Mouse (Mus musculus) kidney, adult 18-20 months (tissue): ENCODE results near the gene Ltbp2.

Source experiments
- DNase-seq: peaks from one replicate; pipeline ENCODE4 v3.0.0; 2021

The Ltbp2 gene

GRCm38 (mm10) chr12:84835626-84836025 lies 40.7 kb downstream of the Ltbp2 start:
- DNase-seq, result no peak

GRCm38 (mm10) chr12:84834773-84835172 lies 41.6 kb downstream of the Ltbp2 start:
- no peak for DNase-seq

GRCm38 (mm10) chr12:84831648-84832047 lies 44.7 kb downstream of the Ltbp2 start:
- no peak for DNase-seq

- DNase-seq, result no peak
These were observed 45.2 kb downstream of the Ltbp2 start for GRCm38 (mm10) chr12:84831141-84831540.

GRCm38 (mm10) chr12:84830438-84830837 lies 45.9 kb downstream of the Ltbp2 start:
- no peak for DNase-seq

GRCm38 (mm10) chr12:84829913-84830312 lies 46.4 kb downstream of the Ltbp2 start:
- DNase-seq, result no peak

- DNase-seq, result no peak
These were observed 47.1 kb downstream of the Ltbp2 start for GRCm38 (mm10) chr12:84829109-84829724.

- no peak for DNase-seq
These were observed 48.9 kb downstream of the Ltbp2 start for GRCm38 (mm10) chr12:84827384-84827933.

GRCm38 (mm10) chr12:84824203-84824602 lies 52.1 kb downstream of the Ltbp2 start:
- no peak for DNase-seq

GRCm38 (mm10) chr12:84823601-84824000 lies 52.7 kb downstream of the Ltbp2 start:
- DNase-seq, result no peak

GRCm38 (mm10) chr12:84819236-84820168 lies 56.8 kb downstream of the Ltbp2 start:
- no peak for DNase-seq

- no peak for DNase-seq
These were observed 57.8 kb downstream of the Ltbp2 start for GRCm38 (mm10) chr12:84818496-84818895.

- no peak for DNase-seq
These were observed 61.5 kb downstream of the Ltbp2 start for GRCm38 (mm10) chr12:84814663-84815325.

GRCm38 (mm10) chr12:84813773-84814172 lies 62.6 kb downstream of the Ltbp2 start:
- DNase-seq, result no peak

GRCm38 (mm10) chr12:84812004-84812403 lies 64.3 kb downstream of the Ltbp2 start:
- no peak for DNase-seq

GRCm38 (mm10) chr12:84811510-84811909 lies 64.8 kb downstream of the Ltbp2 start:
- no peak for DNase-seq

- DNase-seq, result no peak
These were observed 65.5 kb downstream of the Ltbp2 start for GRCm38 (mm10) chr12:84810810-84811209.

- DNase-seq, result no peak
These were observed 67.3 kb downstream of the Ltbp2 start for GRCm38 (mm10) chr12:84809033-84809432.

GRCm38 (mm10) chr12:84807351-84807750 lies 69.0 kb downstream of the Ltbp2 start:
- DNase-seq, result no peak

GRCm38 (mm10) chr12:84806726-84807125 lies 69.6 kb downstream of the Ltbp2 start:
- DNase-seq, result no peak

GRCm38 (mm10) chr12:84806010-84806409 lies 70.3 kb downstream of the Ltbp2 start:
- DNase-seq, result no peak

- DNase-seq, result no peak
These were observed 71.0 kb downstream of the Ltbp2 start for GRCm38 (mm10) chr12:84805228-84805842.

- DNase-seq, result no peak
These were observed 73.7 kb downstream of the Ltbp2 start for GRCm38 (mm10) chr12:84802625-84803024.
